Mouse (Mus musculus): ENCODE measurements around the gene Mrc1.

Mrc1 gene

Small RNAs within 50 kb of the gene (microRNA-seq; reads per million reads assigned to microRNA genes)
- 4.8 to 10.2 reads per million in 2 experiments for gene Mir511
